Mouse (Mus musculus) limb, embryonic 11.5 days (tissue): Measurements from ENCODE around the gene Lhfp. TPM values are rescaled to one million over a fixed set of nuclear protein-coding genes. Genes with fewer than 3 reads are reported as not detected.

Experiments
- ATAC-seq: fragments of 200-750 bp; cut with Nextera tagmentation; 2 replicates; pipeline ENCODE4 v1.8.0; 2017; ENCODE audit warnings: low read depth; ENCODE audit not compliant: insufficient number of reproducible peaks, low FRiP score, low TSS enrichment
- DNase-seq: peaks from one replicate; pipeline ENCODE4 v3.0.0-alpha.2; 2015; ENCODE audit warnings: low spot score
- H3K27ac ChIP-seq: fragments of 300-500 bp; sonication (generic); replicated peaks from 2 replicates; pipeline ENCODE4 v1.5.1; 2014; ENCODE audit warnings: low read depth, mild to moderate bottlenecking, low read length
- H3K27me3 ChIP-seq: fragments of 300-500 bp; sonication (generic); 2 replicates; pipeline ENCODE4 v1.6.1; 2014; ENCODE audit warnings: mild to moderate bottlenecking, low read length, mixed read lengths; ENCODE audit not compliant: control insufficient read depth, insufficient read depth
- H3K36me3 ChIP-seq: fragments of 300-500 bp; sonication (generic); 2 replicates; pipeline ENCODE4 v1.6.1; 2014; ENCODE audit warnings: mild to moderate bottlenecking, low read length, moderate library complexity, mixed read lengths; ENCODE audit not compliant: control insufficient read depth, insufficient read depth
- H3K4me1 ChIP-seq: fragments of 300-500 bp; sonication (generic); 2 replicates; pipeline ENCODE4 v1.6.1; 2014; ENCODE audit warnings: low read length, mixed read lengths; ENCODE audit not compliant: control insufficient read depth, insufficient read depth
- H3K4me2 ChIP-seq: fragments of 300-500 bp; sonication (generic); 2 replicates; pipeline ENCODE4 v1.6.1; 2014; ENCODE audit warnings: low read depth, mild to moderate bottlenecking, moderate library complexity; ENCODE audit not compliant: severe bottlenecking
- H3K4me3 ChIP-seq: fragments of 300-500 bp; sonication (generic); 2 replicates; pipeline ENCODE4 v1.5.1; 2014; ENCODE audit warnings: low read depth, low read length
- H3K9ac ChIP-seq: fragments of 300-500 bp; sonication (generic); 2 replicates; pipeline ENCODE4 v1.6.1; 2014; ENCODE audit warnings: mild to moderate bottlenecking, low read length
- H3K9me3 ChIP-seq: fragments of 300-500 bp; sonication (generic); 2 replicates; pipeline ENCODE4 v1.6.1; 2016; ENCODE audit warnings: low read length; ENCODE audit not compliant: control insufficient read depth
- WGBS: fragments of 180-500 bp; shearing (Covaris S2); extraction: QIAGEN DNeasy Blood & Tissue Kit; methylation state at CpG from one replicate; pipeline ENCODE4 v1.1.7; 2014; 5-methylcytosine and 5-hydroxymethylcytosine counted together
- polyA plus RNA-seq: library from polyadenylated mRNA; unstranded; fragments of >200 nt; fragmentation: Nextera tagmentation; extraction: Ambion mirVana; gene quantifications from 2 replicates; pipeline ENCODE4 v1.2.1, GENCODE M21; 2014

The Lhfp gene
- polyA plus RNA-seq, 1 experiment from 2014 or later = 61.0 TPM

DNA sequence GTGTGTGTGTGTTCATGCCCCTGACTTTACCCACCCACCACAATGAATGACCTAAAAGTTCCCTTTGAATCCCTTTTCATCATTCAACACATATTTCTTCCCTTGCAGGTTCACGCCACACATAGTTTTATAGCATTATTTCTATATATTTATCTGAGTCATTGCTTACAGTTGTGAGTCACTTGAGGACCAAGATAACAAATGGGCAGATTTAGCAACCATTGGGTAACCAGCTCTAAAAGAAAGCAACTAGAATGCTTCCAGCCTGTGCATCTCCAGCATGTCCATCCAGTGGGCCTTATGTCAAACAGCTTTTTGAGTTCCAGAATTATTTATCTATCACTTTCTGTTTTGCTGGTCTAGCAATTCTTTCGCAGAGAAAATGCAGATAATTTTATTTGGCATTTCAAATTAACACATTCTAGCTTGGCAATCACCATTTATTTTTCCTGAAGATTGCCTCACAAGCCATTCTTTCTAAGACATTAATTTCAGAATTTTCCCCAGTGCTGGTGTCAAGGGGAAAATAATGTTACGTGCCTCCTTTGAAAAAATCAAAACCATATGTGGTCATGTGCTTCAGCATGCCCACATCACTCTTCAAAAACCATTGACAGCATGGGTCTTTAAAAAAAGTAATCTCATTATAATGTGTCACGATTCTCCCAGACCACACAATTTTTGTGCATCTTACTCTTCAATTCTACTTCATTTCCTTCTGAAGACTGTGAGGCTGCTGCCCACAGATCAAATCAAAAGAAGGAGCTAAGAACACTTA lies 263.0 kb downstream of the Lhfp start:
- no peak overlapping the region for H3K4me2 ChIP-seq

DNA sequence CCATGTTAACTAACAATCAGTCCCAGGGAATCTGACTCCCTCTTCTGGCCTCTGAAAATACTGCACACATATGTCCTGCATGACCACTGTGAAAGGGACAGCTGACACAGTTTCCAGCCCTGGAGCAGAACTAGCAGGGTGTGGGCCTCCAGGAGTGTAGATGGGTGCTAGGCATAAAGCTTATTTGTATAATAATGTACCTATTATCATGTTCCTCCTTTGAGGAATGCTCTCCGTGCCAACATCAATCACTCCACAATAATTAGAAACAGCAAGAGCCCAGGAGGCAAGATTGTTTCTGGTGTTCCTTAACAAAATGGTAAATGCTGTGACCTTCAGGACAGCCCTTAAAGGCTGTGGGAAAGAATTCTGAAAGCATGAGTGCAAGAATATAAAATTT lies 264.5 kb downstream of the Lhfp start:
- DNase-seq (no peak), ATAC-seq (no peak)
- no peaks in the 10 kb centered on the region for H3K27me3 ChIP-seq
- H3K4me1 ChIP-seq = no peaks in the 10 kb centered on the region
- H3K9me3 ChIP-seq = no peaks in the 10 kb centered on the region
- H3K36me3 ChIP-seq = no peaks in the 10 kb centered on the region
- no peak overlapping the region for H3K9ac ChIP-seq
- 83% methylated on average over 1 of the region's 1 CpGs for WGBS
- no peak overlapping the region for H3K4me3 ChIP-seq
- no peak overlapping the region for H3K4me2 ChIP-seq
- H3K27ac ChIP-seq = no peak overlapping the region

More for the DNA sequence above, 263.0 kb downstream of the Lhfp start:
- no peak overlapping the region for H3K27ac ChIP-seq
- DNase-seq (no peak), ATAC-seq (no peak)
- H3K4me3 ChIP-seq = no peak overlapping the region
- 48% methylated on average over 4 of the region's 4 CpGs for WGBS
- H3K36me3 ChIP-seq = no peaks in the 10 kb centered on the region
- no peaks in the 10 kb centered on the region for H3K9me3 ChIP-seq
- H3K4me1 ChIP-seq = no peaks in the 10 kb centered on the region
- H3K27me3 ChIP-seq = no peaks in the 10 kb centered on the region
- no peak overlapping the region for H3K9ac ChIP-seq

DNA sequence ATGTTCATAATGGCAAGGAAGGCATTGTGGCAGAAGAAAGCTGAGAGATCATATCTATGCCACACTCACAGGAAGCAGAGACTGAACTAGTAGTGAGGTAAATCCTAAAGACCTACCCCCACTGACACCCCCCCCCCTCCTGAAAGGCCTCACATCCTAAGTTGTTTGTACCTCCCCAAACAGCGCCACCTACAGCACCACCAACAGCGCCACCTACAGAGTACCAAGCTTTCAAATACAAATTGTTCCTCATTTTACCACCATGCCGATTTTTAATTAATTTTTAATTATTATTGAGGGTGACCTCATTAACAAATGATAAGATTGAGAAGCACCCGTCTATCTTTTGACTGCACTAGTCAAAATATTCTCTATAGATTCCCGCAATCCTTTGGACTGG lies 267.3 kb downstream of the Lhfp start:
- no peaks in the 10 kb centered on the region for H3K9me3 ChIP-seq
- no peak overlapping the region for H3K4me2 ChIP-seq
- no peak overlapping the region for H3K4me3 ChIP-seq
- H3K4me1 ChIP-seq = no peaks in the 10 kb centered on the region
- DNase-seq = no peak
- no peak for ATAC-seq
- WGBS = 65% methylated on average over 5 of the region's 5 CpGs
- no peaks in the 10 kb centered on the region for H3K27me3 ChIP-seq
- H3K36me3 ChIP-seq = no peaks in the 10 kb centered on the region
- H3K9ac ChIP-seq = no peak overlapping the region
- no peak overlapping the region for H3K27ac ChIP-seq

DNA sequence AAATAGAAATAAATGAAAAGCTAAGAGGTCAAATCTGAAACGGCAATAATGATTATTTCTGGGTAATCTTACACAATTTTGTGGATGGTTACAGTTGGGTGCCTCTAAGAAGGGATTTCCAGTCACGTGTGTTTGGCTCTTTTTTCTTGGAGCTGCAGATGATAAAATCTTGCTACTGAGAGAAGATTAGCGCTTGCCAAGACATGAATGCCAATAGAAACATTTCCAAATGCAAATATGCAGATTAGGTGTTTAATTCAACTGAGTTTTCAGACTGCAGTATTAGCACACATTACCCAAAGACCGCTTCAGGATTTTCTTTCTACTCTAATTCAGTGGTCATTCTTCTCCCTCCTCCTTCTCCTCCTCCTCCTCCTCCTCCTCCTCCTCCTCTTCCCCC lies 268.8 kb downstream of the Lhfp start:
- H3K4me2 ChIP-seq = no peak overlapping the region
- no peaks in the 10 kb centered on the region for H3K36me3 ChIP-seq
- ATAC-seq (no peak), DNase-seq (no peak)
- no peak overlapping the region for H3K4me3 ChIP-seq
- H3K9me3 ChIP-seq = no peaks in the 10 kb centered on the region
- no peak overlapping the region for H3K9ac ChIP-seq
- no peaks in the 10 kb centered on the region for H3K4me1 ChIP-seq
- H3K27ac ChIP-seq = no peak overlapping the region
- WGBS = 78% methylated on average over 4 of the region's 4 CpGs
- H3K27me3 ChIP-seq = no peaks in the 10 kb centered on the region

DNA sequence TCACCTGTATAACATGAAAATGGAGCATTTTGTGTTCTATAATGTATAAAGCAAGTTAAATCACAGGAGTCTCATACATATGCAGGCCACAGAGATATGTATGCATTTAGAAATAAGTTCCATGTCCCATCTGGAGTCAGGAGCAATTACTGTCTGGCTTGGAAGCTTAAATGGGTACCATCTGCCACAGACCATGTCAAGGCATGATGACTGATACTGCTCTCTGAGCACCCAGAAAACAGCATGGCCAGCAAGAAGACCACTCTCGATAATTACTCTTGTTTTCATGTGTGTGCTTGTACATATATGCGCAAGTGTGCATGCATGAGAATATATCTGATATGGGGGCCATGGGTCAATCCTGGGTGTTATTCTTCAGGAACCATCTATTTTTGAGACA lies 269.3 kb downstream of the Lhfp start:
- no peak overlapping the region for H3K4me2 ChIP-seq
- no peak overlapping the region for H3K27ac ChIP-seq
- H3K4me1 ChIP-seq = no peaks in the 10 kb centered on the region
- 89% methylated on average over 2 of the region's 2 CpGs for WGBS
- H3K36me3 ChIP-seq = no peaks in the 10 kb centered on the region
- no peaks in the 10 kb centered on the region for H3K9me3 ChIP-seq
- ATAC-seq = no peak
- DNase-seq = no peak
- H3K27me3 ChIP-seq = no peaks in the 10 kb centered on the region
- no peak overlapping the region for H3K4me3 ChIP-seq
- H3K9ac ChIP-seq = no peak overlapping the region

Other genes starting within 250 kb of the Lhfp start
- gene Cog6, start 24.3 kb upstream of the Lhfp start, polyA plus RNA-seq = 46.7 and 48.8 TPM in 2 replicates